Mouse (Mus musculus) lung, postnatal 4 days (tissue): ENCODE results near the gene Serpina3g.
"Not testable (repeated sequence)": the region's sequence is repeated elsewhere in the genome, so short reads cannot be mapped to it uniquely, and the experiment has no call there.

Experiments
- DNase-seq, 2 experiments: peaks; one replicate each; pipeline ENCODE4 v3.0.0; 2021

Gene Serpina3g

DNA sequence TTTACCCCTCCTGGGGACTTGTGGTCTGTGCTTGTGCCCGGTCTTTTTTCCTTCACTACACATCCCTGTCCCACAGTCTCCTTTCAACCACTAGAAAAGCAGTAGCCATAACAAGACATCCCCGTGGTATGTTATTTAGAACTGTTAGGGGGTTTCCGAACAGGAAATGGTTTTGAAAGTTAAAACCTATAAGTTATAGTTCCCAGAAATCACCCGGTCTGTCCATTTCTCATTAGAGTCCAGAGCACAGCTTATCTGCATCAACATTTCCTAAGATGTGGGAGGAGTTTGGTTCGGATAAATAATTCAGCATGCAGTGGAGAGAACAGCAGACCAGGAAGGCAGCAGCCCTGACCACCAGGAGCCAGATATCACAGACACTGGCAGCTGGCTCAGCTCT, at the start of gene Serpina3g:
Gene Serpina3g (plus strand): TSS at position 331 of the 400 bp plus-strand sequence.
- no peak for DNase-seq

DNA sequence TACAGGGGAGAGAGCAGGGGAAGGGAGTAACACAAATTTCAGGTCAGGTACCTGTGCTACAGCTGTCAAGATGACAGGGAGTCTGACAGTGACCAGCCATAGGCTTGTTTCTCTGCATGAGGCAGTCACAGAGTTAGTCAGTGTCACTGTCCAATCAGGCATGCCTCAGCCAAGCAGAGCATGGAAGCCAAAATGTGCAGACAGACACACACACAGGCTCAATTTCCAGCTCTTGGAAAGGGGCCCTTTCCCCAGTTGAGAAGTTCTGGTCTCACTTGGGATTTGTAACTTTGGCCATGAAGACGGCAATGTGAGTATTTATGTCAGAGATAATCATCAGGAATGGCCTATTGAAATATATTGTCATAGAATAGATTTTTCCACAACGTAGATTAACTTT, 46.8 kb upstream of the Serpina3g start:
- no peak for DNase-seq

DNA sequence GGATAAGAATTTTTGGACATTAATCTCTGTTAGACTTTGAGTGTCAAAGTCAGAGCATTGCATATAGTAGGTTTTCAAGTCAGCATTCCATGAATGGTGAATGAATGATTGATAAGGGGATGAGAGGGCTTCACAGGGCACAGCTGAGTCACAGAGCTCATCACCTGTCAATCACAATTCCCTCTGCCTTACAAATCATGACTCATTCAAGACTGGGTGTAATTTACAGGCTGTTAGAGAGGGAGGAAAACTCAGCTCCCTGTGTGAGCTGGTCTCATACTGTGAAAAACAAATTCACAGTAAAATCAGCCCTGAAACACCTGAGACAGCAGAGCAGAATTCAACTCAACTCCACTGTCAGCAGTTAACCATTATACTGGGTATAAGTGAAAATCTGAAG, 45.2 kb upstream of the Serpina3g start:
- DNase-seq, result no peak

DNA sequence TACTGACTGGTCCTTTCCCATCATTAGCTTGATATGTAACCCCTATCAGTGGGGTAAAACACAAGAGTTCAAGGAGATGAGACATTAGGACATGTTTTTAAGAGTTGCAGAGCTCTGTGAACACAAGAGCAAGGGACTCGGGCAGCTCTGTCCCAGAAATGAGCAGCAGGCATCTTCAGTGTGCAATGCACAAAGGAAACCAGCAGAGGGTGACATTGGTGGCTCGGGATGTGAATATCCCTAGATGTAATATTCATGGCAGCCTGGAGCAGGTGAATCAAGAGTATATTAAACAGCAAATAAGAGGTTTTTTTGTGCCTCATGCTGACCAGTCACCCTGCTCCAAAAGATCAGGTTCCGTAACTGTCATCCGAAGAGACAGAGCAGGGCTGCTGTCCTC, 26.9 kb upstream of the Serpina3g start:
- no peak for DNase-seq

DNA sequence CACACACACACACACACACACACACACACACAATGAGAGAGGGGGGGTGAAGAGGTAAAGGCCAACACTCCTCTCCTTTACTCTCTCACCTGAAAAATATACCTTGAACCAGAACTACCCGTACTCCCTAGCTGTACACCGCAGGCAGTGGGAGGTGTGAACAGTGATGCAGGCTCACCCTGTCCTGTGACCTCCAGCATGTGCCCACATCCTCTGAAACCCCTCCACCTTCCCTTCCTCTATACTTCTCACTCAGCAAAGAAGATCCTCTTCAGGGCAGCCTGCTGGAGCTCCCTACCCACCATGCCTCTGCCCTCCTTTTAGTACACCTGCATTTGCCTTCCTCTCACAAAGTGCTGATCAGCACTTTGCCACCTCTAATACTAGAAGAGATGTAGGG, 26.2 kb upstream of the Serpina3g start:
- no peak for DNase-seq

DNA sequence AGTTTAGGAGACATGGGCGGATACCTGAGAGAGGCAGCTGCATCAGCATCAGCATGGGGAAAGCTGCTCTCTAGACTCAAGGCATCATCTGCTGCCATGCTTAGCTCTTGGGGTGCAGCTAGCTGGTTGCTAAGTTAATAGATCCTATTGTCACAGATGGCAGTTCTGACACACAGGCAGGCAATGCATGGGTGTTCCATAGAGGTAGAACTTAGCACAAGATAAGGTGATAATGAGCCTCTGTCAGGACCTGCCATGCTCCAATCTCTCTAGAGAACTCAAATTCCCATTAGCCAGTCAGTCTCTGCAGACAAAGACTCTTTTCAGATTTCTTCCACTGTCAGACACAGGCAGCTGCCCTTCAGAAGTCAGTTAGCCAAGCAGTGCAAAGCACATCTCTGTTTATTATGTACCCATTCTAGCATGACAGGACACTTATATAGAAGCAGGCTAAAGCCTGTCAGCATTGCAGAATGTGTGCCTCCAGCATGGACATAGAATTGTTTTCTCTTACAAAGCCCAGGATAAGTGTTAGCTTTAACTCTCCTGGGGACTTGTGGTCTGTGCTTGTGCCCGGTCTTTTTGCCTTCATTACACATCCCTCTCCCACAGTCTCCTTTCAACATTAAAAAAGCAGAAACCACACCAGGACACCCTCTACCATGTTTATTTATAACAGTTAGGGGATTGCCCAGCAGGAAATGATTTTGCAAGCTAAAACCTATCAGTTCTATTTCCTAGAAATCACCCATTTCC, 22.2 kb upstream of the Serpina3g start:
- no peak for DNase-seq

DNA sequence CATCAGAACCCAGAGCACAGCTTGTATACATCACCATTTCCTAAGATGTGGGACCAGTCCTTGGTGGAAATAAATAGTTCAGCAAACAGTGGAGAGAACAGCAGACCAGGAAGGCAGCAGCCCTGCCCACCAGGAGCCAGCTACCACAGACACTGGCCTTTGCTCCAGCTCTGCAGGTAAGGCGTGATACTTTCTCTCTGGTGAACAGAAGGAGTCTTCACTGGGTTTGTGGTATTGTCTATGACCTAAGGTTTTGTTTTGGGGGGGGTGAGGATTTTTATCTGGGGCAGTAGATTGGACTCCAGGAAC, 21.6 kb upstream of the Serpina3g start, which contains the start of gene Serpina3f:
Gene Serpina3f (plus strand): TSS at position 100 of the 309 bp plus-strand sequence.
- no peak for DNase-seq

DNA sequence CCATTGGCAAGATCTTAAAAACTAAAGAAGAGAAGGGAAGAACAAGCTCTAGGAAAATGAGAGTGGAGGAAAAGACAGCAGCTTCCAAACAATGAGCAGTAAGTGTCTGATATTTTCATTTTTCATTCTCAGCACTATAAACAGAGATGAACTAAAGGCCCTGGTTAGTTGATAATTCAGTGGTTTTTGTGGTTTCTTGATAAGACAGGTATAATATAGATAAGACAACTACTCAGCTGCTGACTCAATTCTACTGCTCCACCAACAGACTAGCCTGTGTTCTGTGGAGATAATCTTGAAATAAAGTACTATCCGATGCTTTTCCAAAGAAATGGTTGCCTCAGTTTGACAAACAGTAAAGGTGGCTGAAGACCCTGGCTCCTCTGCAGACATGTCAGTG, 20.8 kb upstream of the Serpina3g start:
- no peak for DNase-seq

DNA sequence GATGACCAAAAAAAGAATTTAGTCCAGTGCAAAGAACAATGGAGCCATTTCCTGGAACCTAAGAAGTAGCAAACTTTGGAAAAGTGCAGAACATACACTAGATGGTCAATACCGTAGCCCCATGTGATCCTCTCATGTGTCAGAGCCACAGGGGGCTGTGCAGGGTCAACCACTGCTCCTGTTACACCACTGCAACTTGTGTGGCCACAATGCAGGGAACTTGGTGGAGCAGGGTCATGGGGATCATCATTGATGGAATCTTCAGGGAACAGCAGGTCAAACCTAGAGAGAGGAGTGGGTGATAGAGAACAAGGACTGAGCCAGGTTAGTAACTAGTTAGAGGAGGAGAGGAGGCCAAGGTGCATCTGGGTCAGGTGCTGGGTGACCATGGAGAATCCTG, 14.4 kb upstream of the Serpina3g start:
- no peak for DNase-seq

DNA sequence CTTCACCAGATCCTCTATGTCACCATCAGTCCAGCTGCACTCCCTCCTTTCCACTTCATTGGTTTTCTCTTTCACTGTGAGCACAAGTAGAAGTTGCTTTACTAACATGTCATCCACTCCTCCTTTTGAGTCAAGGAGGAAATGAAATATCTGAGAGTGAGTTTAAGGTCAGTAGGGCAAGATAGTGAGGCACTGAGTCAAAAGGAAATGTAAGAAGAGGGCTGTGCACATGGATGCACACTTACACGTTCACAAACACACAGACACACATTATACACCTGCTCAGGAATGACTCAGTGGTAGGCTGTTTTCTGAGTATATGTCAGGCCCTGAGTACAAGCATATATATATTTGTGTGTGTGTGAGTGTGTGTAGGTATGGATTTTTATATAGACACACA, 12.4 kb upstream of the Serpina3g start:
- DNase-seq, result no peak

DNA sequence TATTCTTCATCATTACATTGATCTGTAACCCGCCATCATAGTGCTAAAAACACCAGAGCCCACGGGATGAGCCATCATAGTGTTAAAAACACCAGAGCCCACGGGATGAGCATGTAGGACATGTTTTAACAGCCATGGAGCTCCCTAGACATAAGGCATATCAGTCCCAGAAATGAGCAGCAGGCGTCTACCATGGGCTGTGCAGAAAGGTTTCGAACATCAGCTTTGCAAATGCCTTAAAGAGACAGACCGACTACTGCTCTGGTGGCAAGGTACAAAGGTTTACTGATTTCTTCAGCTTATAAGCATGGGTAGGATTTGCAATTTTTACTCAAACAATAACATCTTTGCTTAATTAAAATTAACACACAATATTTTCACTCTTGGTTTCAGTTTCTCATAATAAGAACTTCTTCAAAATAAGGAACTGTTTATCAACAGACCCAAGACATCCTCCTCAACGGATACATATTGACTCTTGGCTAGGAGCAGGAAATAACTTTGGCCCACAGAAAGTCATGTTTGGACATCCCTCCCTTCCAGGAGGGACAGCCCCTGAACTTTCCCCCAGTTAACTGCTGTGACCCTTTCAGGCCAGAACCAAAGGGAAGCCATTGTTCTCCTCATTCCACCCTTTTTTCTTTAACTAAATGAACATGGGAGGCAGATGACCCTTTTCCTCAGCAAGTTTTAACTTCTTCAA, 11.3 kb upstream of the Serpina3g start:
- no peak for DNase-seq

DNA sequence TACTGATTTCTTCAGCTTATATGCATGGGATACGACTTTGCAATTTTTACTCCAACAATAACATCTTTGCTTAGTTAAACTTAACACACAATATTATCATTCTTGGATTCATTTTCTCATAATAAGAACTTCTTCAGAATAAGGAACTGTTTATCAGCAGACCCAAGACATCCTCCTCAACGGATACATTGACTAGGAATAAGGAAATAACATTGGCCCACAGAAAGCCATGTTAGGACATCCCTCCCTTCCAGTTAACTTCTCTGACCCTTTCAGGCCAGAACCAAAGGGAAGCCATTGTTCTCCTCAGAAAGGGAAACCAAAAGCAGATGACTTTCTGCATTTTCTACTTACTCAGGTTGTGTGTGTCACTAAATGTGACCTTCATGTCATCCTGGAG, 5.3 kb upstream of the Serpina3g start:
- DNase-seq, result no peak

DNA sequence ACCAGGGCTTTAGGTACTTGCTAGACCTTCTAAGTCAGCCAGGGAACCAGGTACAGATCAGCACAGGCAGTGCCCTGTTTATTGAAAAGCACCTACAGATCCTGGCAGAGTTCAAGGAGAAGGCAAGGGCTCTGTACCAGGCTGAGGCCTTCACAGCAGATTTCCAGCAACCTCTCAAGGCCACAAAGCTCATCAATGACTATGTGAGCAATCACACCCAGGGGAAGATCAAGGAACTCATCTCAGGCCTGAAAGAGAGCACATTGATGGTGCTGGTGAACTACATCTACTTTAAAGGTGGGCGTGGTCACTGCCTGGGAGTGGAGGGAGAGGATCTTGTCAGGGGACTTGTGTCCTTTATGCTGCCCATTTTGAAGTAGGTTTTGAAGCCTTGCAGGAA, 2.0 kb downstream of the Serpina3g start:
- DNase-seq, result not testable (repeated sequence)

DNA sequence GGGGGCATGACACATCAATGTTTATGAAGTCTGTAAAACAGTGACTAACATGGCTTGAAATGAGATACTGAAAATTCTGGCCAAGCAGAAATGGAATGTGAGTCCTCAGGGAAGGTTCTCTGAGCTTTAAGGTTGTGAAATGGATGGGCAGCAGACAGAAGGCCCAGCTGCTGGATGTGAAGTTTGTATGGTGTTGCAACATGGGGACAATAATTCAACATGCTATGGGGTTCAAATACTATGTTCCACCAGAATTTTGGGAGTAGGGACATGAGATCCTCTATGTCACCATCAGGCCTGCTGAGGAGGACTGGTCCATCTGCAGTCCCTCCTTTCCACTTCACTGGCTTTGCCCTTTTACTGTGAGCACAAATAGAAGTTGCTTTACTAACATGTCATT, 7.3 kb downstream of the Serpina3g start:
- peak in 1 of 2 experiments; percentile 29 for DNase-seq

DNA sequence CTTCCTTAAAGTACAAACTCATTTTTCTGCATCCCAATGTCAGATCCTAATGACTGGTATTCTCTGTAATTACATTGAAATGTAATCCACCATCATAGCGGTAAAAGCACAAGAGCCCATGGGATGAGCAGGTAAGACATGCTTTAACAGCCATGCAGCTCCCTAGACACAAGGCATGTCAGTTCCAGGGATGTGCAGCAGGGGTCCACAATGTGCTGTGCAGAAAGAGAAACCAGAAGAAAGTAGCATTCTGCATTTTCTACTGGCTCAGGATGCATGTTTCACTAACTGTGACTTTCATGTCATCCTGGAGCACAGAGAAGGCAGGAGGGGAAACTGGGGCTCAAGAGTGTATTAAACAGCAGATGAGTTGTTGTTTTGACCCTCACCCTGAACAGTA, 9.0 kb downstream of the Serpina3g start:
- DNase-seq, result no peak

DNA sequence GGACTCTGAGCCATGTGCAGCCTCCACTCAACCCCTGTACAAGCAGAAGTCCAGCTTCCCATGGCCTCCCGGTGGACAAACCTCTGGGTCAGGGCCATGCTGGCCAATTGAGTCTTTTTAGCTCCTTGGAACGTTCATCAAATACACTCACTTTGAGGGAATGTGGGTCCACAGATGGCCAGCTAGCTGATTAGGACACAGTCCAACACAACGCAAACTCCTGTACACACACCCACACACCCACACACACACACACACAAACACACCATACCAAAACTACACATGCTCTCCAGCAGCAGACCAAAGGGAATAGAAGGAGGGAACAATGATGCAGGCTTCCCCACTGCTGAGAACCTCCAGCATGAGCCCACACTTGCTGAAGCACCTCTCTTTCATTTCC, 9.6 kb downstream of the Serpina3g start:
- DNase-seq, result no peak

DNA sequence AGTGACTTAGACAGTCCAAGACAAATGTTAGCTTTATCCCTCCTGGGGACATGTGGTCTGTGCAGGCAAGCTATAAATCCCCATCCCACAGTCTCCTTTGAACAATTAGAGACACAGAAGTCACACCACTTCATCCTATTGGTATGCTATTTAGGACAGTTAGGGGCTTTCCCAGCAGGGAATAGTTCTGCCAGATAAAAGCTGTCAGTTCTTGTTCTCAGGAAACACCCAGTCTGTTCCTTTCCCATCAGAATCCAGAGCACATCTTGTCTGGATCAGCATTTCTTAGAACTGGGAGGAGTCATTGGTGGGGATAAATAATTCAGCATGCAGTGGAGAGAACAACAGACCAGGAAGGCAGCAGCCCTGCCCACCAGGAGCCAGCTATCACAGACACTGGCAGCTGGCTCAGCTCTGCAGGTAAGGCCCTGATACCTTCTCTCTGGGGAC, 11.5 kb downstream of the Serpina3g start:
- DNase-seq, result no peak

DNA sequence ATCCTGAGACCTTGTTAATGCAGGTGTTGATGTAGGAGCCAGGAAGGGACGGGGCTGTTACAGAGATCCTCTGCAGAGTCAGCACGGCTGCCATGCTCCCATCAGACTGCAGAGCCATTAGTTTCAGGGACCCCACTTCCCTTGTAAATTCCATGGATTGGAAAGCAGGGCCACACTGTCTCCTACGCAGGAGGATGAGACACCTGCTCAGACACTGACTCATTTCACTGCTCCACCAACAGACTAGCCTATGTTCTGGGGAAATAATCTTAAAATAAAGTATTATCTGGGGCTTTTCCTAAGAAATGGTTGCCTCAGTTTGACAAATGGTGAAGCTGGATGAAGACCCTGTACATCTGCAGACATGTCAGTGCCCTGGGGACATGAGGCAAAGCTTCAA, 12.2 kb downstream of the Serpina3g start:
- DNase-seq, result no peak

DNA sequence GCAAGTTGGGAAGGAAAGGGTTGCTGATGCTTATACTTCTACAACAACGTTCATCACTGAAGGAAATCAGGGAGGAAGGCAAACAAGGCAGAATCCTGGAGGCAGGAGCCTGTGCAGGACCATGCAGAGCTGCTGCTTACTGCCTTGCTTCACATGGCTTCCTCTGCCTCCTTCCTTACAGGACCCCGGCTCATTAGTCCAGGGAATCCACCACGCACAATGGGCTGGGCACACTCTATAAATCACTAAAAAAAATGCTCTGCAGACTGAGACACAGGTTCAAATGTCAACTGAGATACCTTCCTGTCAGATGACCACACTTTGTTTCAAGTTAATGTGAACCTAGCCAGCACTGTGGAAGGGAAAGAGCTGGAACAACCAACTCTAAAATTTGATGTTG, 25.0 kb downstream of the Serpina3g start:
- DNase-seq, result no peak

DNA sequence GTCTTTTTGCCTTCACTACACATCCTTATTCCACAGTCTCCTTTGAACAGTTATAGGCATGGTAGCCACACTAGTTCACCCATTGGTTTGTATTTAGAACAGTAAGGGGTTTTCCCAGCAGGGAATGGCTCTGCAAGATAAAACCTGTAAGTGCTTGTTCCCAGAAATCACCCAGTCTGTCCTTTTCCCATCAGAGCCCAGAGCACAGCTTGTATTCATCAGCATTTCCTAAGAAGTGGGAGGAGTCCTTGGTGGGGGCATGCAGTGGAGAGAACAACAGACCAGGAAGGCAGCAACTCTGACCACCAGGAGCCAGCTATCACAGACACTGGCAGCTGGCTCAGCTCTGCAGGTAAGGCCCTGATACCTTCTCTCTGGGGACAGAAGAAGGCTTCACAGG, 26.8 kb downstream of the Serpina3g start, which contains the start of gene Serpina3i:
Gene Serpina3i (plus strand): TSS at position 260 of the 400 bp plus-strand sequence.
- no peak for DNase-seq

DNA sequence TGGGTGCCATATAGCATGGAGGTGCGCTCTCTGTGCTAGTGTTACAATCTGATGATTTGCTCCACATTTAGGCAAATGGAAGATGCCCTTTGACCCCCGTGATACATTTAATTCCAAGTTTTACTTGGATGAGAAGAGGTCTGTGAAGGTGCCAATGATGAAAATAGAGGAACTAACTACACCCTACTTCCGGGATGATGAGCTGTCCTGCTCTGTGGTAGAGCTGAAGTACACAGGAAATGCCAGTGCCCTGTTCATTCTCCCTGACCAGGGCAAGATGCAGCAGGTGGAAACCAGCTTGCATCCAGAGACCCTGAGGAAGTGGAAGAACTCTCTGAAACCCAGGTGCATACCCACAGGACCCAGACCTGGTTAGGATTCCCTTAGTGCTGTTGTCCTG, 30.3 kb downstream of the Serpina3g start:
- no peak for DNase-seq

DNA sequence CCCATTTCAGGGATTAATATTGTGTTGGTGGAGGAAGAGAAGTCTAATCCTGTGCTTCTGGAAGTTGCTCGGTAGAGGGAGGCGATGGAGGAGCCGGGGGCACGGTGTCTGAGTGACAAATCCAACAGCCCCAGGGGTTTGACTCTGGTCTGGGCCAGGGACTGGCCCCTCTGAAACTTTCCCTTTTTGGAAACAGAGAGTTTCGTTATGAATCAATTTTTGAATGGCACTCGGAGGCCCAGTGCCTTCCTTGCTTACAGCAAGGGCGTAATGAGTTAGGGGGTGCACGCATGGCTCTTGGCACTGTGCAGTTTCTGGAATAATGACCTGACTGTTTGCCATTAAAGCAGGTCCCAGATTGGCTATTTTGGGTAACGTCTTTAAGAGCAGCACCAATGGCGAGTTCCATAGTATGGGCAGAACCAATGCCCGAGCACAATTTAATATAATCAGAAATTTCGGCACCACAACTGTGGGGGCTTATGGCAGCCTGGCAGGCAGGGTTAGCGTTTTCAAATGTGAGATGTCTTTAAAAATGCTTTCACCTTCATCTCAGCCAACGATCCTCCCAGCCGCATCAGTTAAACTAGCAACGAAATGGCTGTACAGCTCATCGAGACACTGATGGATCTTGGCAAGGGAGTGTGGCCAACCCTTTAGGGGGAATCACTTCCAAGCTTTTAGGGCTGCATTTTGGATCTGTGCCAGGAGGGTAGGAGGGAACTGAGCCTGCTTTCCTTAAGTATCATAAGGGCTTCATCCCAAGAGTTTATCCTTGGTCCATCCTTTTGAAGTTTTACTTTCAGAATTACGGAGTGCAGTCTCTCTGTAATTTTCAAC, 42.4 kb downstream of the Serpina3g start:
- DNase-seq, result no peak

DNA sequence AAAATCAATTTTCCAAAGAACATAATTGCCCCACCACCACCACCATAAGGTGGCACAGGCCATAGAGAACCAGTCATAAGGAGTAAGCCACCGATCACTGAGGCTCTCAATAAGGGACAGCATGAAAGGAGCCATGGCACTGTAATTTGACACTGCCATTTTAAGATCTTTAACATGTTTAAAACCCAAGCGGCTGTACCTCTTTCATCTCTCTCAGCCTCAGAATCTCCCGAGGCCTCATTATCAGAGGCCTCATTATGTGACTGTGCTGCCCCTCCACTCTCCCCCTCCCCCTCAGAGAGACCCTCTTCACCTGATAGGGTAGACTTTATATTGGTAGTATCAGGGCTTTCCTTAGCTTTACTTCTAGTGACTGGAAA, 43.0 kb downstream of the Serpina3g start:
- no peak for DNase-seq

DNA sequence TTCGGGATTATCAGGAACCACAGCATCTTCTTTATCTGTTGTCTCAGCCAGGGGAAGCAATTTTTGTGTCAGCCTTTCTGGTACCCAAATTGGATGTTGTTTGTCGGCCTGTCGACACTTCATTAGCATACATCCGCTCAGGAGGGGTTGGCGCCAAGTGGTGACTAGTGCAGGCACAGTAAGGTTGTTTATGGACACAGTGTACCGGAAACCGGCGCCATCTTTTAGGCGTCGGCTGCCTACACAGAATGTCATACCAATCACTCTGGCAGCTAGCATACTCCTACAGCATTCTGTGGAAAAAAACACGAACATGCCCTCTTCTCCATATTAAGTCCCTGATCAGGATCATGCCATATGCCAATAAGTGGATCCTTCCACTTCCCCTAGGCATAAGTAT, 47.3 kb downstream of the Serpina3g start:
- no peak for DNase-seq
